Mouse (Mus musculus) right cerebral cortex, postnatal 4 days (tissue): ENCODE data around the gene 4921517D22Rik.

ENCODE experiments used
- DNase-seq: peaks from one replicate; pipeline ENCODE4 v3.0.0-alpha.2; 2022

4921517D22Rik gene

DNA sequence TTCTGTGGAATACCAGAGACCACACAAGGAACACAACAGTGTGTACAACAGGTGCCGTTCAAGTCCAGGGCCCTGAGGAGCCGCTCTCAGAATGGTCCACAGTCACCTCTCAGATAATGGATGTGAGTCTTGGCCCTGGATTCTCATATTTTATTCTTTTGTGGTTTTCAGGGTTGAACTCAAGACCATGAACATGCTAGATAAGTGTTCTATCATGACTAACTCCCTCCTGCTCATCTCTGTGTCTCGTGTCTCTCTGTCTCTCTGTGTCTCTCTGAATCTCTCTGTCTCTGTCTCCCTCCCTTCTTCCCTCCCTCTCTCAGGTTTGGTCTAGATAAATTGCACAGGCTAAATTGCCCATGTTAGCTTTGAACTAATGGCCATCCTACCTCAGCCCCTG lies 4.1 kb downstream of the 4921517D22Rik start:
- DNase-seq, result no peak

- no peak for DNase-seq
These were observed 4.6 kb downstream of the 4921517D22Rik start for GRCm38 (mm10) chr13:59689313-59689712.

DNA sequence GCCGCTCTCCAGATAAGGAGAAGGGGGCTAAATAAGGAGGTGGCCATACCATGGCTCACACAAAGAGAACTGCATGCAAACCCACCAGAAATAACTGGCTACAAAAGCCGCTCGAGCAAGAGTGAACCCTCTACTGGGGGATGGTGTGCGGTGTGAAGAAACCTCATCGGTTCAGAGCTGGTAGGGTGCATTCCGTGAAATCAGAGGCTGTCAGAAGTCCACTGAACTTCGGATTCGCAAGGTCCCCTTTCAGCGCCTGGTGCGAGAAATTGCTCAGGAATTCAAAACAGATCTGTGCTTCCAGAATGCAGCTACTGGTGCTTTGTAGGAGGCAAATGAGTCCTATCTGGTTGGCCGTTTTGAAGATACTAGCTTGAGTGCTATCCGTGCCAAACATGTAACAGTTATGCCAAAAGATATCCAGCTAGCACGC lies 5.6 kb downstream of the 4921517D22Rik start:
- no peak for DNase-seq

- no peak for DNase-seq
These were observed 8.7 kb downstream of the 4921517D22Rik start for GRCm38 (mm10) chr13:59685236-59685635.

DNA sequence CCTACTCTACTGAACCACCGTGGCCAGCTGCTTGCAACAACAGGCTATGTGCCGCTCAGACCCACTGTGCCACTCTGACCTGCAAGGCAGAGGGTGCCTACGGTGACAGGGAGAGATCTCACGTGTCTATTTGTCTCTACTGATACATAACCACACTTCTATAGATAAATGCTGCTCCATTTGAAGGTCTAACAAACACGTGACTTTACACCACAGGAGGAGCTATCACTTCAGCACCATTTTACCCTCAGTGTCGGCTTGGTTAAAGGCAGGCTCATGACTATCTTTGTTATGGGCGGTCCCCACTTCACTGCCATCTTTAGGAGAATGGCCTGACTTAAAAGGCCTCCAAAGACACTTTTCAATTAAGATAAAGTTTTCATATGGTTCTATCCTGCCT lies 11.3 kb downstream of the 4921517D22Rik start:
- DNase-seq, result no peak

DNA sequence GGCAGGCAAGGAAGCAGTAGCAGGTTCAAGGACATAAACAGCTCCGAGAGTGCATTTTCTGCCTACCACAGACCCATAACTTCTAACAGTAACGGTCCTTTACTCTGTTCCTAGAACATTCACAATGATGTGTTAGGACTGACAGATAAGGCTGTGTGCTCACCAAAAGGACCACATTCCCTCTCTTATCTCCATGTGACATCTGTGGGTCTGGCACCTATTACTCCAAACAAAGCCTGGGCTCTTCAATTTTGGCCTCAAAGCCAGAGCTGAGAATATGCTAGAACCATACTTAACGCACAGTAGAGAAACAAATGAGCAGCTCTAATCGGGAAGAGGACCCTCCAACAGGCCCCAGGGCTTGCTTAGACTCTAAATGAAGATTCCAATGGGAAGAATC lies 14.0 kb downstream of the 4921517D22Rik start:
- DNase-seq, result no peak

DNA sequence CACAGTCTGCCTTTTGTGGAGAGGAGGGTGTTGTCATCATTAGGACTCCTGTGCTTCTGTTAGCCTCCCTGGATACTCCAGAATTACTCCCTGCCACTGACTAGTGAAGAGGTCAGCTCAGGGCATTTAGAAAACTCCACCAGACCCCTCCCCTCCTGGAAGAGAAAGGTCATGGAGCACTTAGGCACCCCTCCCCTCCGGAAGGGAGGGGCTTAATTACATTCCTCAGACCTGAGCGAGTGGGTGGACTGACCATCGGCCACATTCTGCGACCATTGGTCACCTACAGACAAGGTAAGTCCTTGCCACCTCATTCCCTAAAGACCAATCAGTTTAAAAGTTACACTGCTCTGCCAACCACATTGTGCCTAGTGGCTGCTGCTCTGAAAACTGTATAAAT lies 14.6 kb downstream of the 4921517D22Rik start:
- no peak for DNase-seq

GRCm38 (mm10) chr13:59676316-59677229 lies 17.3 kb downstream of the 4921517D22Rik start:
- no peak for DNase-seq

GRCm38 (mm10) chr13:59675151-59676011 lies 18.5 kb downstream of the 4921517D22Rik start, which contains the start of gene Golm1:
TSS of gene Golm1 (minus strand) at chr13:59675811.
- peak; percentile 50 for DNase-seq

- DNase-seq, result no peak
These were observed 19.2 kb downstream of the 4921517D22Rik start for GRCm38 (mm10) chr13:59674761-59675150.

GRCm38 (mm10) chr13:59674215-59674614 lies 19.7 kb downstream of the 4921517D22Rik start:
- no peak for DNase-seq

- DNase-seq, result no peak
These were observed 20.3 kb downstream of the 4921517D22Rik start for GRCm38 (mm10) chr13:59673597-59673996.

- no peak for DNase-seq
These were observed 21.7 kb downstream of the 4921517D22Rik start for GRCm38 (mm10) chr13:59672248-59672647.

DNA sequence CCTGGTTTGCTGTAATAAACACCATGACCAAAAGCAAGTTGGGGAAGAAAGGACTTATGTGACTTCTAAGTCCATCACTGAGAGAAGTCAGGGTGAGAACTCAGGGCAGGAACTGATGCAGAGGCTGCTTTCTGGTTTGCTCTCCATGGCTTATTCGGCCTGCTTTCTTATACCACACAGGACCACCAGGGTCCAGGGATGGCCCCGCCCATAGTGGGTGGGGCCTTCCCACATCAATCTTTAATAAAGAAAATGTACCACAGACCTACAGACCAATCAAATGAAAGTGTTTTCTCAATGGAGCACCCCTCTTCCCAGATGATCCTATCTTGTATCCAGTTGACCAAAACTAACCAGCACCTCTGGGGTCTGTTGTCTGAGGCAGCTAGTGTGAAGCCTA lies 22.4 kb downstream of the 4921517D22Rik start:
- DNase-seq, result no peak

- DNase-seq, result no peak
These were observed 24.0 kb downstream of the 4921517D22Rik start for GRCm38 (mm10) chr13:59669946-59670345.

- DNase-seq, result no peak
These were observed 25.3 kb downstream of the 4921517D22Rik start for GRCm38 (mm10) chr13:59668501-59669093.

DNA sequence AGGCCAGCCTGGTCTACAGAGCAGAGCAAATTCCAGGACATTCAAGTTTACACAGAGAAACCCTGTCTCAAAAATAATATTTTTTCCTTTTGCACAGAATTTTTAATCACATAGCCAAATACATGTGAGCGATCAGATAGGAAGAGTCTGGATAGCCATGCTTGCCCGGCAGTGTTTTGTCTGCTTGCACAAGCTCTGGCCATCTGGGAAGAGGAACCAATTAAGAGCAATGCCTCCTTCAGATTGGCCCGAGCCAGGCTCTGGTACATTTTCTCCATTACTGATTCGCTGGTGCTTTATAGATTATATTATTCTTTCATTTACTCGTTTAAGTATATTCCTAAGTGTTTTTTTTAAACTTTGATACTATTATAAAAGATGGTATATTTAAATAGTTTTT lies 26.1 kb downstream of the 4921517D22Rik start:
- DNase-seq, result no peak

- DNase-seq, result no peak
These were observed 29.8 kb downstream of the 4921517D22Rik start for GRCm38 (mm10) chr13:59663939-59664712.

- DNase-seq, result no peak
These were observed 31.9 kb downstream of the 4921517D22Rik start for GRCm38 (mm10) chr13:59661966-59662365.

- DNase-seq, result no peak
These were observed 32.5 kb downstream of the 4921517D22Rik start for GRCm38 (mm10) chr13:59661387-59661786.

- DNase-seq, result no peak
These were observed 33.5 kb downstream of the 4921517D22Rik start for GRCm38 (mm10) chr13:59660371-59660770.

- no peak for DNase-seq
These were observed 36.1 kb downstream of the 4921517D22Rik start for GRCm38 (mm10) chr13:59657781-59658180.
